ENCODE assay signal across 8 mouse cellular contexts in the genomic region with DNA sequence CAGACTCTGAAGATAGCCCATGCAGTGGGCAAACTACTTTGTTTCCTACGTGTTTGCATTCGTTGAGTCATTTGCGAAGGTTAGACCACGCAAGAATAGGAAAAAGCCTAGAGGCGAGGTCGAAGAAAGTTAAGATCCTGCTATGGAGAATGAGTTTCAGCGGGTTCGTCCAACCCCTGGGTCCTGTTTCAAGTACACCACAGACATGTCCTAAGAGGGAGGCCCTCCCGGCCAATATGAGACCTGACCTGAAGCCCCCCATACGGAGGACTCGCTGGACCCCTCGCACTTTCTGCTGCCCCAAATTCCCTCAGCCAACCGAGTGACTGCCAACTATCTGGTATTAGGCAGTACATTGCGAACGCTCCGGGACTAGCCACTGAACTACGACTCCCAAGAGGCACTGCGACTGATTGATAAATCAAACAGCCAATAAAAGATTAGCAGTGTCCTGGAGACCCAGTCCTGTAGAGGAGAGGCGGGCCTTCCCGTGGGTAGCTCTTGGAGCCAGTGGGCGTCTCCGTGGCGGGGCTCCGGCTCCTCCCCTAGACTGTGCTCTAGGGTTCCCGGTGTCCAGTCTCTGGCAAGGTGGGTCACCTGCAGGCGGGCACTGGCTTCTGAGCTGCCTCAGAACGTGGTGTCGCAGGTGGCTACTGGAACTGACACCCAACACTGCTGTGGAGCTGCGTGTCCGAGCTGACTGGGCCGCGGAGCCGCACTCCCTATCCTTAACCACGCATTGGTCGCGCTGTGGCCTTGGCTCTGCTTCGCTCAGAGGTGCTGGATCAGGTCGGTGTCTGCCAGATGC. TPM values are rescaled to one million over a fixed set of nuclear protein-coding genes. Genes with fewer than 3 reads are reported as not detected.
DNase-seq lines count a peak whose midpoint lies in the region; ATAC-seq lines count a peak whose summit lies in the region.

Gene Zfp174, plus strand, starts transcription at position 558 of the 808 bp plus-strand sequence.

- no peaks in the 10 kb centered on the region for H3K9me3 ChIP-seq in heart, embryonic 13.5 days
- no peaks in the 10 kb centered on the region for H3K9me3 ChIP-seq in liver, embryonic 12.5 days (replicated peaks)
- no peaks in the 10 kb centered on the region for H3K9me3 ChIP-seq in stomach, embryonic 15.5 days

- H3K27me3 ChIP-seq in heart, embryonic 13.5 days (replicated peaks), result no peaks in the 10 kb centered on the region
- no peaks in the 10 kb centered on the region for H3K27me3 ChIP-seq in liver, embryonic 12.5 days (replicated peaks)
- no peaks in the 10 kb centered on the region for H3K27me3 ChIP-seq in stomach, embryonic 15.5 days (replicated peaks)

- DNase-seq in CD4-positive, CD25-positive, alpha-beta regulatory T cell, adult 2 months (ENCODE audit: low read depth, low spot score), result peak; percentile 95
- DNase-seq in fat pad, adult 2 months (ENCODE audit: extremely low read depth, low read depth, low spot score), result peak; percentile 61
- DNase-seq in kidney, postnatal 10 days, result peak; percentile 95
- DNase-seq in natural killer cell, adult 2 months (ENCODE audit: low spot score in 2 of 2), result peak; percentile 88 to 89

- H3K27ac ChIP-seq in brown adipose tissue, adult 24 weeks (replicated peaks; ENCODE audit: low read depth, low read length), result peak within 1 kb of the TSS; percentile 41; the same call in 1 of the 2 replicates
- H3K27ac ChIP-seq in heart, embryonic 13.5 days (replicated peaks), result no peak within 1 kb of the TSS
- peak within 1 kb of the TSS; percentile 27; the same call in 1 of the 2 replicates for H3K27ac ChIP-seq in liver, embryonic 12.5 days
- no peak within 1 kb of the TSS; the same call in 1 of the 2 replicates for H3K27ac ChIP-seq in stomach, embryonic 15.5 days

- no peaks in the 10 kb centered on the region for H3K4me1 ChIP-seq in brown adipose tissue, adult 24 weeks (ENCODE audit: control insufficient read depth, insufficient read depth, insufficient read length, low read length)
- peaks cover 11% of the 10 kb centered on the region for H3K4me1 ChIP-seq in heart, embryonic 13.5 days
- H3K4me1 ChIP-seq in liver, embryonic 12.5 days, result peaks cover 29% of the 10 kb centered on the region
- peaks cover 8% of the 10 kb centered on the region; the same call in 1 of the 2 replicates for H3K4me1 ChIP-seq in stomach, embryonic 15.5 days

- peak within 1 kb of the TSS; percentile 82 for H3K9ac ChIP-seq in heart, embryonic 13.5 days
- H3K9ac ChIP-seq in liver, embryonic 12.5 days, result peak within 1 kb of the TSS; percentile 76
- H3K9ac ChIP-seq in stomach, embryonic 15.5 days, result peak within 1 kb of the TSS; percentile 41

- peak within 1 kb of the TSS; percentile 79 for H3K4me2 ChIP-seq in heart, embryonic 13.5 days
- peak within 1 kb of the TSS; percentile 81 for H3K4me2 ChIP-seq in liver, embryonic 12.5 days
- H3K4me2 ChIP-seq in stomach, embryonic 15.5 days, result peak within 1 kb of the TSS; percentile 68

- peak within 1 kb of the TSS; percentile 86 for H3K4me3 ChIP-seq in brown adipose tissue, adult 24 weeks (ENCODE audit: insufficient read depth, low read depth, low read length)
- peak within 1 kb of the TSS; percentile 68 for H3K4me3 ChIP-seq in heart, embryonic 13.5 days
- H3K4me3 ChIP-seq in liver, embryonic 12.5 days, result peak within 1 kb of the TSS; percentile 73
- H3K4me3 ChIP-seq in stomach, embryonic 15.5 days (replicated peaks), result peak within 1 kb of the TSS; percentile 74

- 3% methylated on average over 38 of the region's 38 CpGs for WGBS in heart, embryonic 13.5 days
- 3% methylated on average over 38 of the region's 38 CpGs for WGBS in liver, embryonic 12.5 days (ENCODE audit: insufficient replicate concordance)
- 2% methylated on average over 38 of the region's 38 CpGs for WGBS in stomach, embryonic 15.5 days

- no peaks in the 10 kb centered on the region for H3K36me3 ChIP-seq in heart, embryonic 13.5 days
- H3K36me3 ChIP-seq in liver, embryonic 12.5 days, result no peaks in the 10 kb centered on the region
- H3K36me3 ChIP-seq in stomach, embryonic 15.5 days, result no peaks in the 10 kb centered on the region

- peak; percentile 100 for ATAC-seq in heart, embryonic 13.5 days (ENCODE audit: extremely low read depth, insufficient number of reproducible peaks, low FRiP score, low TSS enrichment)
- peak; percentile 100 for ATAC-seq in liver, embryonic 12.5 days
- ATAC-seq in stomach, embryonic 15.5 days (ENCODE audit: insufficient read depth, low FRiP score, low read depth), result peak; percentile 100

RNA-seq across cellular contexts. Expression of gene Zfp174, which starts in this region (rescaled TPM):
- 0.38 and 1.1 TPM in 2 replicates for polyA plus RNA-seq in brown adipose tissue, adult 24 weeks (2012; ENCODE audit: insufficient read depth, insufficient read length, missing spikeins)
- polyA plus RNA-seq in heart, embryonic 13.5 days (2015; fragmentation: Nextera tagmentation; extraction: Ambion mirVana), result 0.92 and 0.94 TPM in 2 replicates
- polyA plus RNA-seq in liver, embryonic 12.5 days (2016; fragmentation: Nextera tagmentation; extraction: Ambion mirVana), result 0.38 and 0.41 TPM in 2 replicates
- polyA plus RNA-seq in stomach, embryonic 15.5 days (2015; fragmentation: Nextera tagmentation; extraction: Ambion mirVana), result 1.0 and 1.5 TPM in 2 replicates

Comparison
In these comparisons a context has a peak if more than half of its experiments do, and no peak if none do; other contexts are left out.
1. Peak in ATAC-seq, H3K4me3 ChIP-seq, H3K9ac ChIP-seq and H3K4me2 ChIP-seq in heart, embryonic 13.5 days; RNA of the gene not detected or under 1 TPM.
2. Peak in ATAC-seq, H3K4me3 ChIP-seq, H3K27ac ChIP-seq, H3K9ac ChIP-seq and H3K4me2 ChIP-seq in liver, embryonic 12.5 days; RNA of the gene not detected or under 1 TPM.